Mouse (Mus musculus) C2C12 (cell line): ENCODE data around the gene Arnt2.

Experiments used
- CTCF ChIP-seq: IDR thresholded peaks from one replicate; pipeline ENCODE4 v1.5.1; 2011; ENCODE audit not compliant: control insufficient read depth, insufficient read depth, insufficient read length
- MAX ChIP-seq: IDR thresholded peaks from one replicate; pipeline ENCODE4 v1.6.1; 2011; ENCODE audit warnings: mild to moderate bottlenecking, control low read depth
- MYOD1 ChIP-seq: IDR thresholded peaks from one replicate; pipeline ENCODE4 v1.6.1; 2011; ENCODE audit warnings: low read depth; ENCODE audit not compliant: control insufficient read depth, insufficient read length
- USF1 ChIP-seq: IDR thresholded peaks from one replicate; pipeline ENCODE4 v1.6.1; 2011; ENCODE audit warnings: low read depth, mild to moderate bottlenecking, control low read depth, moderate library complexity

- TF ChIP-seq CTCF (no peak), USF1 (no peak), MAX (no peak), MYOD1 (no peak)
Measured at GRCm38 (mm10) chr7:84451681-84452080, 41.7 kb upstream of the Arnt2 start.
